Mouse (Mus musculus): ENCODE measurements around the gene Coq8a. TPM values are rescaled to one million over a fixed set of nuclear protein-coding genes. Genes with fewer than 3 reads are reported as not detected.

Coq8a gene
- polyA plus RNA-seq, 1 experiment from 2014 or later, result 2.0 TPM

DNA sequence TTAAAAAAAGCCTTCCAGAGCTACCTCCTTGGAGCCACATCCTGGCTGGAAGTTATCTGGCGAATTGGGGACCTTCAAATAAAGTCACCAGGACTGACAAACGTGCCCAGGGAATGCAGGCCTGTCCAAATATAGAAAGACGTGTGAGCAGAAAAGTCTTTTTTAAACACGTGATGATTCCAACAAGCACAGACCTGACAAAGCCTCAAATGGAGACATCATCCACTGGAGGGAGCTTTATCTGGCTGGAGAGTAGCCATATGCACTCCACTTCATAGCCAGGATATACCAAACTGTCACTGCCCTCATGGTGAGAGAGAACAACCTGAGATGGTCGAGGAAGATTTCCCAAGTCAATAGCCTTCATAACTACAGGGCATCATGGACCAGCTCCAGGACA is 13.5 kb downstream of the Coq8a start:
- no peaks in the 10 kb centered on the region for H3K27me3 ChIP-seq (ENCODE audit: control insufficient read depth, insufficient read depth, low read length)
- no peak overlapping the region for H3K4me3 ChIP-seq (ENCODE audit: low read depth, low read length)
- no peak overlapping the region for H3K9ac ChIP-seq (ENCODE audit: low read length)
- no peak overlapping the region for H3K27ac ChIP-seq (replicated peaks; ENCODE audit: low read depth, low read length)
- no peak overlapping the region for H3K4me2 ChIP-seq (ENCODE audit: low read depth, severe bottlenecking)
- no peaks in the 10 kb centered on the region for H3K9me3 ChIP-seq (ENCODE audit: control insufficient read depth, low read length)
- H3K36me3 ChIP-seq (ENCODE audit: control insufficient read depth, insufficient read depth, low read length), result no peaks in the 10 kb centered on the region
- WGBS, result 68% methylated on average over 5 of the region's 5 CpGs
- ATAC-seq (ENCODE audit: insufficient number of reproducible peaks, low FRiP score, low TSS enrichment, low read depth) (no peak), DNase-seq (ENCODE audit: low spot score) (no peak)
- H3K4me1 ChIP-seq (ENCODE audit: control insufficient read depth, insufficient read depth, low read length), result no peaks in the 10 kb centered on the region

DNA sequence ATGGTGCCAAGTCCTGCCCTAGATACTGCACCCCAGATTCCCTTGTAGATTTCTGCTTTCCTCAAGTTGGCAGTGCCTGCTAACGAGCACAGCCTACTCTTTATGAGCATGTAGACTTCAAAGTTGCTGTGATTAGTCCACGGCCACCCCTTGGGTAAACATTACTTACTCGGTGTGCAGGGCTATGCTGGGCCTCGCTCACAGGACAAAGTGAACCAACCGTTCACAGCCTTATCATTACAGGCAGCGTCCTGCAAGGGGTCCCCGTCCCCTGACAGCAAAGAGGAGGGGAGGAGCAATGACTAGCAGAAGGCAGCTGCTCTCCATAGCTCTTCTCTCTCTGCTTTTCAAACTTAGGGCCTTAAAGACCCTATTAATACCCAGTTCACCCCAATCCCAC is 14.6 kb downstream of the Coq8a start:
- DNase-seq (ENCODE audit: low spot score), result no peak
- Histone ChIP-seq H3K9me3 (ENCODE audit: control insufficient read depth, low read length) (no peaks in the 10 kb centered on the region), H3K36me3 (ENCODE audit: control insufficient read depth, insufficient read depth, low read length) (no peaks in the 10 kb centered on the region), H3K27me3 (ENCODE audit: control insufficient read depth, insufficient read depth, low read length) (no peaks in the 10 kb centered on the region), H3K4me2 (ENCODE audit: low read depth, severe bottlenecking) (no peak overlapping the region), H3K4me1 (ENCODE audit: control insufficient read depth, insufficient read depth, low read length) (no peaks in the 10 kb centered on the region), H3K27ac (replicated peaks; ENCODE audit: low read depth, low read length) (no peak overlapping the region), H3K9ac (ENCODE audit: low read length) (no peak overlapping the region), H3K4me3 (ENCODE audit: low read depth, low read length) (no peak overlapping the region)
- 35% methylated on average over 7 of the region's 7 CpGs for WGBS
- no peak for ATAC-seq (ENCODE audit: insufficient number of reproducible peaks, low FRiP score, low TSS enrichment, low read depth)

GRCm38 (mm10) chr1:180183525-180184159 is 15.8 kb downstream of the Coq8a start:
- no peak for DNase-seq (ENCODE audit: low spot score)
- H3K9ac ChIP-seq (ENCODE audit: low read length), result no peak overlapping the region
- H3K4me2 ChIP-seq (ENCODE audit: low read depth, severe bottlenecking), result no peak overlapping the region
- ATAC-seq (ENCODE audit: insufficient number of reproducible peaks, low FRiP score, low TSS enrichment, low read depth), result no peak
- no peaks in the 10 kb centered on the region for H3K4me1 ChIP-seq (ENCODE audit: control insufficient read depth, insufficient read depth, low read length)
- H3K27ac ChIP-seq (replicated peaks; ENCODE audit: low read depth, low read length), result no peak overlapping the region
- H3K4me3 ChIP-seq (ENCODE audit: low read depth, low read length), result no peak overlapping the region
- no peaks in the 10 kb centered on the region for H3K9me3 ChIP-seq (ENCODE audit: control insufficient read depth, low read length)
- H3K36me3 ChIP-seq (ENCODE audit: control insufficient read depth, insufficient read depth, low read length), result no peaks in the 10 kb centered on the region
- H3K27me3 ChIP-seq (ENCODE audit: control insufficient read depth, insufficient read depth, low read length), result no peaks in the 10 kb centered on the region
- WGBS, result 85% methylated on average over 6 of the region's 6 CpGs

DNA sequence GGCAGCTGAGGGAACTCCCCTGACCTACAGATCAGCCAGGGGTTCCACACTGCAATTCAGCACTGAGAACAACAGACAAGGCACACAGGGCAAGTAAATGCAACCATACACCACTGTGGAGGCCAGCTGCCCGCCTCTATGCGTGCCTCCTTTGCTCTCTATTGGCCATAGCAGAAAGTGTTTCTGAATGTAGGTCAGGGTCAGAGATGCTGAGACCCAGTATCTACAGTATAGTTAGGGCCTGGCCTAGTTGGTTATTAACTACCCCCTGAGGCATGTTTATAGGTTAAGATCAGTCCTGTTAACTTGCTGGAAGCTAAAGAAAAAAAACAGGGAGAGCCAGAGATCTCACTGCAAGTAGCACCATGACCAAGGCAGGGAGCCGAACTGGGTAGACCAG is 16.7 kb downstream of the Coq8a start:
- H3K27ac ChIP-seq (replicated peaks; ENCODE audit: low read depth, low read length), result no peak overlapping the region
- no peaks in the 10 kb centered on the region for H3K27me3 ChIP-seq (ENCODE audit: control insufficient read depth, insufficient read depth, low read length)
- no peak overlapping the region; the same call in 1 of the 2 replicates for H3K9ac ChIP-seq (ENCODE audit: low read length)
- WGBS, result 76% methylated on average over 3 of the region's 3 CpGs
- no peak for DNase-seq (ENCODE audit: low spot score)
- H3K4me2 ChIP-seq (ENCODE audit: low read depth, severe bottlenecking), result no peak overlapping the region
- H3K4me3 ChIP-seq (ENCODE audit: low read depth, low read length), result no peak overlapping the region
- H3K36me3 ChIP-seq (ENCODE audit: control insufficient read depth, insufficient read depth, low read length), result no peaks in the 10 kb centered on the region
- no peaks in the 10 kb centered on the region for H3K4me1 ChIP-seq (ENCODE audit: control insufficient read depth, insufficient read depth, low read length)
- no peak for ATAC-seq (ENCODE audit: insufficient number of reproducible peaks, low FRiP score, low TSS enrichment, low read depth)
- H3K9me3 ChIP-seq (ENCODE audit: control insufficient read depth, low read length), result no peaks in the 10 kb centered on the region

- Histone ChIP-seq H3K36me3 (ENCODE audit: control insufficient read depth, insufficient read depth, low read length) (no peaks in the 10 kb centered on the region), H3K9me3 (ENCODE audit: control insufficient read depth, low read length) (no peaks in the 10 kb centered on the region), H3K27ac (replicated peaks; ENCODE audit: low read depth, low read length) (no peak overlapping the region), H3K4me3 (ENCODE audit: low read depth, low read length) (no peak overlapping the region), H3K4me1 (ENCODE audit: control insufficient read depth, insufficient read depth, low read length) (no peaks in the 10 kb centered on the region), H3K4me2 (ENCODE audit: low read depth, severe bottlenecking) (no peak overlapping the region), H3K27me3 (ENCODE audit: control insufficient read depth, insufficient read depth, low read length) (no peaks in the 10 kb centered on the region), H3K9ac (ENCODE audit: low read length) (no peak overlapping the region)
- WGBS, result 86% methylated on average over 9 of the region's 9 CpGs
- ATAC-seq (ENCODE audit: insufficient number of reproducible peaks, low FRiP score, low TSS enrichment, low read depth) (no peak), DNase-seq (ENCODE audit: low spot score) (no peak)
These were observed 17.5 kb downstream of the Coq8a start for GRCm38 (mm10) chr1:180181966-180182319.

DNA sequence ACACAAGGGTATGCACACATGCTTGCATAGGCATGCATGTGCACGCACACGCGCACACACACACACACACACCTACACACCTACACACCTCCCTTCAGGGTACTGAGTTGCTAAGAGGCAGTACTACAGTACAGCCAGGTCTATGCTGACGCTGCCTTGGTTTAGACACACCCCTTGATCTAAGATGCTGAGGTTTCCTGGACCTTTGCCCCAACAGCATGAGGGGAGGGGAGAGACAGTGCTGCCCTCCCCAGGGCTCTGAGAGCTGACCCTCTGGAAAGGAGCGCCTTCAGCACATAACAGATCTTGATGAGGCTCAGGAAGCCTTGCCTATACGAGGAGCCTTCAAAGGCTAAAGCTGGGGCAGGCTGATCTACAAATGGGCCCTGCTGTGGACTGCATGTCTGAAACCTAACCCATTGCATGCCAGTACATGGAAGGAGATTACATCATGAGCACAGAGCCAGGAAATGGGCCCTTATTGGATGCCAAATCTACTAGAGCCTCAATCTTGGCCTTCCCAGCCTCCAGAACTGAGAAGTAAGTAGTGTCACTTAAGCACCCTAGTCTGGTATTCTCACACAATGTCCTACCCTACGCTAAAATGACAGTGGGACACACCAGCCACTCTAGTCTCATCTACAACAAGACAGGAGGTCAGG is 18.0 kb downstream of the Coq8a start:
- H3K27me3 ChIP-seq (ENCODE audit: control insufficient read depth, insufficient read depth, low read length), result no peaks in the 10 kb centered on the region
- no peak overlapping the region for H3K4me3 ChIP-seq (ENCODE audit: low read depth, low read length)
- no peaks in the 10 kb centered on the region for H3K9me3 ChIP-seq (ENCODE audit: control insufficient read depth, low read length)
- H3K4me1 ChIP-seq (ENCODE audit: control insufficient read depth, insufficient read depth, low read length), result no peaks in the 10 kb centered on the region
- WGBS, result 87% methylated on average over 7 of the region's 7 CpGs
- no peak overlapping the region for H3K9ac ChIP-seq (ENCODE audit: low read length)
- no peaks in the 10 kb centered on the region for H3K36me3 ChIP-seq (ENCODE audit: control insufficient read depth, insufficient read depth, low read length)
- DNase-seq (ENCODE audit: low spot score), result no peak
- H3K4me2 ChIP-seq (ENCODE audit: low read depth, severe bottlenecking), result no peak overlapping the region
- ATAC-seq (ENCODE audit: insufficient number of reproducible peaks, low FRiP score, low TSS enrichment, low read depth), result no peak
- no peak overlapping the region for H3K27ac ChIP-seq (replicated peaks; ENCODE audit: low read depth, low read length)

DNA sequence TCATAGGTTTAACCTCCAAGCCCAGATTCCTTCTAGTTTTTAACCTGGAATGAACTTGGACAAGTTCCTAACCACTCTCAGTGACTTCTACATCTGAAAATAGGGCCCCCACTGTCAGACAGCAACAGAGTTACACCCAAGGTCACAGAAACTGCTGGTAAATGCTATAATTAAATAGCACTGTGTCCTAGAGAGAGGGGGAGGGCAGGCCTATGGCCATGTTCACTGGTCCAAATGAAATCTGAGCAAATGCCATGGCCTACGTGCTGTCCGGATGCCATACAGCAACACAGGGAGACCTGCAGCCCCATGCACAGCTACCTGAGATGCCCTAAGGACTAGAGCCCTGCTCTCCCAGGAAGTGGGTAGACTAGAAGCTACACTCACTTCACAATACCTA is 19.6 kb downstream of the Coq8a start:
- Histone ChIP-seq H3K4me2 (ENCODE audit: low read depth, severe bottlenecking) (no peak overlapping the region), H3K4me3 (ENCODE audit: low read depth, low read length) (no peak overlapping the region), H3K36me3 (ENCODE audit: control insufficient read depth, insufficient read depth, low read length) (no peaks in the 10 kb centered on the region), H3K9me3 (ENCODE audit: control insufficient read depth, low read length) (no peaks in the 10 kb centered on the region), H3K9ac (ENCODE audit: low read length) (no peak overlapping the region), H3K27me3 (ENCODE audit: control insufficient read depth, insufficient read depth, low read length) (no peaks in the 10 kb centered on the region), H3K27ac (replicated peaks; ENCODE audit: low read depth, low read length) (no peak overlapping the region), H3K4me1 (ENCODE audit: control insufficient read depth, insufficient read depth, low read length) (no peaks in the 10 kb centered on the region)
- 85% methylated on average over 2 of the region's 2 CpGs for WGBS
- ATAC-seq (ENCODE audit: insufficient number of reproducible peaks, low FRiP score, low TSS enrichment, low read depth) (no peak), DNase-seq (ENCODE audit: low spot score) (no peak)

DNA sequence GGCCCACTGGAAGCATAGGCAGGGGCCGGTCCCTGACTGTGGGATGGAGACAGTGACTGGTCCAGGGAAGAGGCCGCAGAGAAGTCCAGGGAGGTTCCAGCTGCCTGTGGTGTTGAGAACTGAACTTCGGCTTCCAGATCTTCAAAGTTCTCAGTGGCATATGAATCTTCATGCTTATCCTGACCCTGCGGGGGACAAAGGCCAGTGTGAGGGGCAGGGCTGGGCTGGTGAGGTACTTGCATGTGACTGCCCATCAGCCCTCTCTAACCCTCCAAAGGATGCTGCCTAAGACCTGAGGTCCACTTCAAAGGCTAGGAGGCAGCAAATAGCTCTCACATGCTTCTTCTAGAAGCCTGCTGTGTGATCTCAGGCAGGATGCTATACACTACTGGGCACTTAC is 20.3 kb downstream of the Coq8a start:
- Histone ChIP-seq H3K4me1 (ENCODE audit: control insufficient read depth, insufficient read depth, low read length) (no peaks in the 10 kb centered on the region), H3K36me3 (ENCODE audit: control insufficient read depth, insufficient read depth, low read length) (no peaks in the 10 kb centered on the region), H3K27ac (replicated peaks; ENCODE audit: low read depth, low read length) (no peak overlapping the region), H3K9me3 (ENCODE audit: control insufficient read depth, low read length) (no peaks in the 10 kb centered on the region), H3K4me2 (ENCODE audit: low read depth, severe bottlenecking) (no peak overlapping the region), H3K9ac (ENCODE audit: low read length) (no peak overlapping the region), H3K27me3 (ENCODE audit: control insufficient read depth, insufficient read depth, low read length) (no peaks in the 10 kb centered on the region), H3K4me3 (ENCODE audit: low read depth, low read length) (no peak overlapping the region)
- 92% methylated on average over 4 of the region's 4 CpGs for WGBS
- DNase-seq (ENCODE audit: low spot score) (no peak), ATAC-seq (ENCODE audit: insufficient number of reproducible peaks, low FRiP score, low TSS enrichment, low read depth) (no peak)

DNA sequence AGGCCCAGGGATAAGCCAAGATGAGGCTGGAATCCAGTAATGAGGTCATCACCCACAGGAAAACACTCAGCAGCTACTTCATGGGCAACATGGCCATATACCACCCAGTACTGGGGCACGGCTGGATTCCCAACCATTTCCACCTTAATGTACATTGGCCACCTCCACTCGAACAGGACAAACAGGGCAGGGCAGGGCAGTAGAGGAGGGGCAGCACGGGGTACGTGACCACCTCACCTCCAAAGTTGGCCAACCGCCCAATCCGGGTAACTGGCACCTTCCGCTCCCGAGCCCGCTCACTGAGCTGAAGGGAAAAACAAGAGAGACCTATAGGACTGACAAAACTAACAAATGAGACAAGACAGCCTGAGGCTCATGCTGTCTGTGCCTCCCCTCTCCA is 21.1 kb downstream of the Coq8a start:
- H3K9ac ChIP-seq (ENCODE audit: low read length), result no peak overlapping the region
- no peaks in the 10 kb centered on the region for H3K27me3 ChIP-seq (ENCODE audit: control insufficient read depth, insufficient read depth, low read length)
- DNase-seq (ENCODE audit: low spot score) (no peak), ATAC-seq (ENCODE audit: insufficient number of reproducible peaks, low FRiP score, low TSS enrichment, low read depth) (no peak)
- 86% methylated on average over 9 of the region's 9 CpGs for WGBS
- H3K4me1 ChIP-seq (ENCODE audit: control insufficient read depth, insufficient read depth, low read length), result no peaks in the 10 kb centered on the region
- H3K27ac ChIP-seq (replicated peaks; ENCODE audit: low read depth, low read length), result no peak overlapping the region
- no peaks in the 10 kb centered on the region for H3K36me3 ChIP-seq (ENCODE audit: control insufficient read depth, insufficient read depth, low read length)
- no peaks in the 10 kb centered on the region for H3K9me3 ChIP-seq (ENCODE audit: control insufficient read depth, low read length)
- no peak overlapping the region for H3K4me2 ChIP-seq (ENCODE audit: low read depth, severe bottlenecking)
- H3K4me3 ChIP-seq (ENCODE audit: low read depth, low read length), result no peak overlapping the region

Measured in limb, embryonic 11.5 days (tissue).